Mouse (Mus musculus): Measurements from ENCODE around the gene Spindoc.

GRCm38 (mm10) chr19:7382903-7383865 is at the start of gene Spindoc:
- TF ChIP-seq GATA1 (IDR thresholded peaks at IDR 0.05; ENCODE audit: borderline replicate concordance, low read length): no peak
- TF ChIP-seq CTCF (IDR thresholded peaks at IDR 0.05; ENCODE audit: low read depth, low read length): no peak
- no peak for TF ChIP-seq POLR2AphosphoS5 (IDR thresholded peaks at IDR 0.05; ENCODE audit: insufficient replicate concordance, low read depth, low read length)

Data from G1E (cell line).